Mouse (Mus musculus) olfactory bulb, adult 2 months (tissue): Measurements from ENCODE around the gene Mlkl. TPM values are rescaled to one million over a fixed set of nuclear protein-coding genes. Genes with fewer than 3 reads are reported as not detected.

Experiments used
- H3K27ac ChIP-seq: fragments of 200-500 bp; 2 replicates; pipeline ENCODE4 v1.5.1; 2012; ENCODE audit warnings: low read depth, low read length; ENCODE audit not compliant: insufficient read depth
- H3K4me1 ChIP-seq: fragments of 200-500 bp; 2 replicates; pipeline ENCODE4 v1.6.1; 2012; ENCODE audit warnings: low read length; ENCODE audit not compliant: control insufficient read depth, insufficient read depth
- H3K4me3 ChIP-seq: fragments of 200-500 bp; 2 replicates; pipeline ENCODE4 v1.5.1; 2012; ENCODE audit warnings: mild to moderate bottlenecking, low read depth, low read length, moderate library complexity; ENCODE audit not compliant: insufficient read depth
- CTCF ChIP-seq: fragments of 200-500 bp; IDR thresholded peaks from 2 replicates; pipeline ENCODE4 v1.5.1; 2012; ENCODE audit warnings: low read depth, mild to moderate bottlenecking, low read length, moderate library complexity; ENCODE audit not compliant: insufficient read depth
- POLR2A ChIP-seq: fragments of 200-500 bp; IDR thresholded peaks from 2 replicates; pipeline ENCODE4 v1.6.1; 2012; ENCODE audit warnings: mild to moderate bottlenecking, low read depth, low read length, moderate library complexity; ENCODE audit not compliant: insufficient read depth
- WGBS: fragments of 180-500 bp; shearing (Covaris S2); methylation state at CpG from one replicate; pipeline ENCODE4 v1.1.7; 2018; 5-methylcytosine and 5-hydroxymethylcytosine counted together
- polyA plus RNA-seq: library from polyadenylated mRNA; stranded (reverse); fragments of >200 nt; gene quantifications from 2 replicates; pipeline ENCODE4 v1.2.4, GENCODE M21; 2012; ENCODE audit warnings: low replicate concordance; ENCODE audit not compliant: missing spikeins, insufficient read depth, insufficient read length

Mlkl gene
- polyA plus RNA-seq, 1 experiment, result not detected

GRCm38 (mm10) chr8:111359936-111360335 is 22.0 kb upstream of the Mlkl start:
- 80% methylated on average over 5 of the region's 5 CpGs for WGBS
- Histone ChIP-seq H3K4me3 (no peak overlapping the region), H3K27ac (no peak overlapping the region), H3K4me1 (peaks cover 3% of the 10 kb centered on the region)
- TF ChIP-seq CTCF (no peak), POLR2A (no peak)

- H3K4me1 ChIP-seq, result peaks cover 2% of the 10 kb centered on the region
- H3K4me3 ChIP-seq, result no peak overlapping the region
- no peak for TF ChIP-seq CTCF
- TF ChIP-seq POLR2A, result no peak
- no peak overlapping the region for H3K27ac ChIP-seq
- 74% methylated on average over 1 of the region's 1 CpGs for WGBS
These were observed 20.9 kb upstream of the Mlkl start for GRCm38 (mm10) chr8:111358905-111359304.

- TF ChIP-seq CTCF (no peak), POLR2A (no peak)
- Histone ChIP-seq H3K4me3 (no peak overlapping the region), H3K27ac (no peak overlapping the region), H3K4me1 (peaks cover 2% of the 10 kb centered on the region; the same call in 1 of the 2 replicates)
- WGBS, result 85% methylated on average over 4 of the region's 4 CpGs
These were observed 19.5 kb upstream of the Mlkl start for GRCm38 (mm10) chr8:111357433-111357832.

GRCm38 (mm10) chr8:111353497-111353896 is 15.5 kb upstream of the Mlkl start:
- Histone ChIP-seq H3K4me1 (peaks cover 7% of the 10 kb centered on the region), H3K4me3 (no peak overlapping the region), H3K27ac (no peak overlapping the region)
- 67% methylated on average over 9 of the region's 9 CpGs for WGBS
- TF ChIP-seq POLR2A (no peak), CTCF (no peak)

- Histone ChIP-seq H3K4me3 (no peak overlapping the region), H3K4me1 (peaks cover 7% of the 10 kb centered on the region), H3K27ac (no peak overlapping the region)
- 83% methylated on average over 5 of the region's 5 CpGs for WGBS
- no peak for TF ChIP-seq CTCF
These were observed 14.3 kb upstream of the Mlkl start for GRCm38 (mm10) chr8:111352289-111352688.

GRCm38 (mm10) chr8:111350577-111350976 is 12.6 kb upstream of the Mlkl start:
- Histone ChIP-seq H3K4me1 (peaks cover 7% of the 10 kb centered on the region), H3K27ac (no peak overlapping the region), H3K4me3 (no peak overlapping the region)
- TF ChIP-seq POLR2A, result no peak
- TF ChIP-seq CTCF, result no peak
- 88% methylated on average over 6 of the region's 6 CpGs for WGBS

- TF ChIP-seq CTCF (peak; percentile 76), POLR2A (no peak)
- 18% methylated on average over 5 of the region's 5 CpGs for WGBS
- H3K27ac ChIP-seq, result no peak overlapping the region
These were observed 5.2 kb upstream of the Mlkl start for GRCm38 (mm10) chr8:111343225-111343624.

GRCm38 (mm10) chr8:111340186-111340585 is 2.2 kb upstream of the Mlkl start:
- no peak overlapping the region for H3K27ac ChIP-seq
- no peak overlapping the region for H3K4me3 ChIP-seq
- WGBS, result 93% methylated on average over 3 of the region's 3 CpGs
- TF ChIP-seq POLR2A (no peak), CTCF (no peak)
- H3K4me1 ChIP-seq, result peaks cover 14% of the 10 kb centered on the region

More at GRCm38 (mm10) chr8:111343225-111343624, 5.2 kb upstream of the Mlkl start:
- H3K4me1 ChIP-seq, result peaks cover 10% of the 10 kb centered on the region; the same call in 1 of the 2 replicates
- no peak overlapping the region for H3K4me3 ChIP-seq

GRCm38 (mm10) chr8:111338370-111339208 is 612 bp upstream of the Mlkl start:
- Histone ChIP-seq H3K27ac (no peak overlapping the region), H3K4me1 (peaks cover 14% of the 10 kb centered on the region), H3K4me3 (no peak overlapping the region)
- no peak for TF ChIP-seq POLR2A
- no peak for TF ChIP-seq CTCF
- 57% methylated on average over 12 of the region's 12 CpGs for WGBS
